Mouse (Mus musculus) midbrain, embryonic 12.5 days (tissue): ENCODE data around the gene Ccdc115. TPM values are rescaled to one million over a fixed set of nuclear protein-coding genes. Genes with fewer than 3 reads are reported as not detected.
A peak's percentile ranks its signal among the peaks of the same experiment; 100 is the strongest.

ENCODE experiments used
- ATAC-seq: fragments of 200-750 bp; cut with Nextera tagmentation; 2 replicates; pipeline ENCODE4 v1.8.0; 2017; ENCODE audit warnings: low read depth, moderate TSS enrichment, moderate library complexity; ENCODE audit not compliant: low FRiP score
- H3K27ac ChIP-seq: fragments of 300-500 bp; sonication (generic); replicated peaks from 2 replicates; pipeline ENCODE4 v1.5.1; 2016; ENCODE audit warnings: mild to moderate bottlenecking
- H3K27me3 ChIP-seq: fragments of 300-500 bp; sonication (generic); 2 replicates; pipeline ENCODE4 v1.6.1; 2016; ENCODE audit warnings: mild to moderate bottlenecking
- H3K36me3 ChIP-seq: fragments of 300-500 bp; sonication (generic); 2 replicates; pipeline ENCODE4 v1.6.1; 2016
- H3K4me1 ChIP-seq: fragments of 300-500 bp; sonication (generic); 2 replicates; pipeline ENCODE4 v1.6.1; 2016
- H3K4me2 ChIP-seq: fragments of 300-500 bp; sonication (generic); replicated peaks from 2 replicates; pipeline ENCODE4 v1.6.1; 2016; ENCODE audit warnings: mild to moderate bottlenecking, moderate library complexity
- H3K4me3 ChIP-seq: fragments of 300-500 bp; sonication (generic); 2 replicates; pipeline ENCODE4 v1.5.1; 2016; ENCODE audit warnings: mild to moderate bottlenecking
- H3K9ac ChIP-seq: fragments of 300-500 bp; sonication (generic); replicated peaks from 2 replicates; pipeline ENCODE4 v1.6.1; 2016; ENCODE audit warnings: mild to moderate bottlenecking, moderate library complexity
- H3K9me3 ChIP-seq: fragments of 300-500 bp; sonication (generic); 2 replicates; pipeline ENCODE4 v1.6.1; 2016; ENCODE audit warnings: mild to moderate bottlenecking
- WGBS: fragments of 180-500 bp; shearing (Covaris S2); methylation state at CpG from one replicate; pipeline ENCODE4 v1.1.7; 2016; 5-methylcytosine and 5-hydroxymethylcytosine counted together
- polyA plus RNA-seq: library from polyadenylated mRNA; unstranded; fragments of >200 nt; fragmentation: Nextera tagmentation; extraction: Ambion mirVana; gene quantifications from 2 replicates; pipeline ENCODE4 v1.2.1, GENCODE M21; 2016

The Ccdc115 gene
- polyA plus RNA-seq, 1 experiment from 2014 or later: 73.6 TPM

- H3K9ac ChIP-seq: peak overlapping the region; percentile 69
- peak overlapping the region; percentile 76 for H3K27ac ChIP-seq
- peak overlapping the region; percentile 59 for H3K4me3 ChIP-seq
- no peak for ATAC-seq
- peaks cover 11% of the 10 kb centered on the region for H3K9me3 ChIP-seq
- H3K4me1 ChIP-seq: peaks cover 20% of the 10 kb centered on the region
- H3K4me2 ChIP-seq: peak overlapping the region; percentile 54
- peaks cover 16% of the 10 kb centered on the region; the same call in 1 of the 2 replicates for H3K36me3 ChIP-seq
- H3K27me3 ChIP-seq: no peaks in the 10 kb centered on the region
- 30% methylated on average over 8 of the region's 8 CpGs for WGBS
Observed at GRCm38 (mm10) chr1:34435371-34436120, 3.9 kb downstream of the Ccdc115 start.

- Histone ChIP-seq H3K4me2 (peak overlapping the region; percentile 54), H3K9me3 (peaks cover 19% of the 10 kb centered on the region), H3K9ac (peak overlapping the region; percentile 69), H3K4me1 (peaks cover 16% of the 10 kb centered on the region), H3K27ac (peak overlapping the region; percentile 76), H3K27me3 (no peaks in the 10 kb centered on the region), H3K36me3 (peaks cover 24% of the 10 kb centered on the region; the same call in 1 of the 2 replicates), H3K4me3 (peak overlapping the region; percentile 59)
- under 1% methylated on average over 30 of the region's 30 CpGs for WGBS
- peak; percentile 3; the same call in 1 of the 2 replicates for ATAC-seq
Observed at GRCm38 (mm10) chr1:34434660-34435160, 4.8 kb downstream of the Ccdc115 start.

GRCm38 (mm10) chr1:34433891-34434521 lies 5.5 kb downstream of the Ccdc115 start:
- peak overlapping the region; percentile 54 for H3K4me2 ChIP-seq
- peaks cover 25% of the 10 kb centered on the region for H3K9me3 ChIP-seq
- no peak for ATAC-seq
- no peak overlapping the region; the same call in 1 of the 2 replicates for H3K9ac ChIP-seq
- H3K36me3 ChIP-seq: peaks cover 31% of the 10 kb centered on the region; the same call in 1 of the 2 replicates
- peak overlapping the region; percentile 59 for H3K4me3 ChIP-seq
- H3K27me3 ChIP-seq: no peaks in the 10 kb centered on the region
- 8% methylated on average over 19 of the region's 19 CpGs for WGBS
- H3K27ac ChIP-seq: 0 out of 2 replicates have a peak overlapping the region, but pooled peaks have one; percentile 11
- peaks cover 16% of the 10 kb centered on the region for H3K4me1 ChIP-seq

- peak; percentile 35 for ATAC-seq
- 5% methylated on average over 35 of the region's 35 CpGs for WGBS
Observed at GRCm38 (mm10) chr1:34432776-34433481, 6.5 kb downstream of the Ccdc115 start.

GRCm38 (mm10) chr1:34432411-34432775 lies 7.1 kb downstream of the Ccdc115 start:
- H3K9me3 ChIP-seq: peaks cover 37% of the 10 kb centered on the region
- peak overlapping the region; percentile 47 for H3K9ac ChIP-seq
- H3K4me2 ChIP-seq: peak overlapping the region; percentile 54
- no peaks in the 10 kb centered on the region for H3K27me3 ChIP-seq
- H3K36me3 ChIP-seq: peaks cover 30% of the 10 kb centered on the region; the same call in 1 of the 2 replicates
- peaks cover 10% of the 10 kb centered on the region for H3K4me1 ChIP-seq
- peak overlapping the region; percentile 69 for H3K27ac ChIP-seq
- H3K4me3 ChIP-seq: peak overlapping the region; percentile 41
- WGBS: 28% methylated on average over 13 of the region's 13 CpGs
- ATAC-seq: no peak

More at GRCm38 (mm10) chr1:34432776-34433481, 6.5 kb downstream of the Ccdc115 start:
- Histone ChIP-seq H3K9me3 (peaks cover 34% of the 10 kb centered on the region), H3K4me1 (peaks cover 10% of the 10 kb centered on the region), H3K27ac (peak overlapping the region; percentile 69), H3K9ac (peak overlapping the region; percentile 47), H3K4me3 (peak overlapping the region; percentile 41), H3K27me3 (no peaks in the 10 kb centered on the region), H3K4me2 (peak overlapping the region; percentile 54), H3K36me3 (peaks cover 31% of the 10 kb centered on the region; the same call in 1 of the 2 replicates)

GRCm38 (mm10) chr1:34431431-34431830 lies 8.0 kb downstream of the Ccdc115 start:
- Histone ChIP-seq H3K4me3 (no peak overlapping the region), H3K27ac (no peak overlapping the region)
- WGBS: 98% methylated on average over 9 of the region's 9 CpGs

GRCm38 (mm10) chr1:34430981-34431380 lies 8.5 kb downstream of the Ccdc115 start:
- Histone ChIP-seq H3K4me3 (no peak overlapping the region), H3K9me3 (peaks cover 39% of the 10 kb centered on the region), H3K36me3 (peaks cover 25% of the 10 kb centered on the region; the same call in 1 of the 2 replicates), H3K9ac (no peak overlapping the region), H3K27ac (no peak overlapping the region), H3K4me2 (no peak overlapping the region), H3K4me1 (peaks cover 10% of the 10 kb centered on the region), H3K27me3 (no peaks in the 10 kb centered on the region)
- no peak for ATAC-seq
- WGBS: 95% methylated on average over 3 of the region's 3 CpGs

More at GRCm38 (mm10) chr1:34431431-34431830, 8.0 kb downstream of the Ccdc115 start:
- no peak overlapping the region for H3K4me2 ChIP-seq
- H3K4me1 ChIP-seq: peaks cover 10% of the 10 kb centered on the region
- H3K27me3 ChIP-seq: no peaks in the 10 kb centered on the region
- no peak overlapping the region for H3K9ac ChIP-seq
- ATAC-seq: no peak
- H3K36me3 ChIP-seq: peaks cover 25% of the 10 kb centered on the region; the same call in 1 of the 2 replicates
- peaks cover 39% of the 10 kb centered on the region for H3K9me3 ChIP-seq

GRCm38 (mm10) chr1:34429281-34429680 lies 10.2 kb downstream of the Ccdc115 start:
- peaks cover 10% of the 10 kb centered on the region for H3K4me1 ChIP-seq
- 94% methylated on average over 4 of the region's 4 CpGs for WGBS
- no peak overlapping the region for H3K4me2 ChIP-seq
- no peaks in the 10 kb centered on the region for H3K27me3 ChIP-seq
- ATAC-seq: no peak
- peaks cover 25% of the 10 kb centered on the region; the same call in 1 of the 2 replicates for H3K36me3 ChIP-seq
- peaks cover 39% of the 10 kb centered on the region for H3K9me3 ChIP-seq
- no peak overlapping the region for H3K27ac ChIP-seq
- H3K9ac ChIP-seq: no peak overlapping the region
- no peak overlapping the region for H3K4me3 ChIP-seq

GRCm38 (mm10) chr1:34428466-34428865 lies 11.0 kb downstream of the Ccdc115 start:
- H3K4me3 ChIP-seq: no peak overlapping the region
- H3K4me2 ChIP-seq: no peak overlapping the region
- peaks cover 39% of the 10 kb centered on the region for H3K9me3 ChIP-seq
- 96% methylated on average over 2 of the region's 2 CpGs for WGBS
- H3K27me3 ChIP-seq: no peaks in the 10 kb centered on the region
- 0 out of 2 replicates have a peak, but pooled peaks cover 3% of the 10 kb centered on the region for H3K4me1 ChIP-seq
- no peak overlapping the region for H3K9ac ChIP-seq
- no peak overlapping the region for H3K27ac ChIP-seq
- H3K36me3 ChIP-seq: peaks cover 25% of the 10 kb centered on the region; the same call in 1 of the 2 replicates
- ATAC-seq: no peak

GRCm38 (mm10) chr1:34399182-34399953 lies 40.1 kb downstream of the Ccdc115 start:
- no peak overlapping the region for H3K27ac ChIP-seq
- H3K4me3 ChIP-seq: no peak overlapping the region
- no peaks in the 10 kb centered on the region for H3K9me3 ChIP-seq
- ATAC-seq: no peak
- no peaks in the 10 kb centered on the region for H3K27me3 ChIP-seq
- no peak overlapping the region for H3K9ac ChIP-seq
- H3K4me2 ChIP-seq: no peak overlapping the region
- 41% methylated on average over 11 of the region's 11 CpGs for WGBS
- peaks cover 14% of the 10 kb centered on the region for H3K4me1 ChIP-seq
- H3K36me3 ChIP-seq: no peaks in the 10 kb centered on the region

GRCm38 (mm10) chr1:34396321-34396720 lies 43.2 kb downstream of the Ccdc115 start:
- WGBS: 78% methylated on average over 4 of the region's 4 CpGs

More at GRCm38 (mm10) chr1:34396321-34396720, 43.2 kb downstream of the Ccdc115 start:
- H3K4me2 ChIP-seq: no peak overlapping the region
- H3K4me3 ChIP-seq: no peak overlapping the region
- no peak for ATAC-seq
- H3K27ac ChIP-seq: no peak overlapping the region
- no peak overlapping the region for H3K9ac ChIP-seq
- H3K27me3 ChIP-seq: no peaks in the 10 kb centered on the region
- H3K4me1 ChIP-seq: peaks cover 9% of the 10 kb centered on the region; the same call in 1 of the 2 replicates
- no peaks in the 10 kb centered on the region for H3K9me3 ChIP-seq
- H3K36me3 ChIP-seq: no peaks in the 10 kb centered on the region
